Mouse (Mus musculus): Measurements from ENCODE around the gene Haus2. TPM values are rescaled to one million over a fixed set of nuclear protein-coding genes. Genes with fewer than 3 reads are reported as not detected.

The Haus2 gene
- total RNA-seq, 4 experiments from 2014 or later: 12.9 to 16.1 (median 14.1) TPM

GRCm38 (mm10) chr2:120616279-120617163, 7.3 kb downstream of the Haus2 start:
- DNase-seq (ENCODE audit: low spot score in 2 of 2): no peak

- no peak for DNase-seq (ENCODE audit: low spot score in 2 of 2)
Measured at GRCm38 (mm10) chr2:120619538-120619937, 10.4 kb downstream of the Haus2 start.

GRCm38 (mm10) chr2:120622920-120623319, 13.7 kb downstream of the Haus2 start:
- no peak for DNase-seq (ENCODE audit: low spot score in 2 of 2)

GRCm38 (mm10) chr2:120628076-120628865, 19.1 kb downstream of the Haus2 start:
- DNase-seq (ENCODE audit: low spot score in 2 of 2): no peak

GRCm38 (mm10) chr2:120628886-120629735, 19.9 kb downstream of the Haus2 start, which contains the start of gene Stard9:
TSS of gene Stard9 (plus strand) at chr2:120629121.
- DNase-seq (ENCODE audit: low spot score in 2 of 2): peak; percentile 83 to 99

GRCm38 (mm10) chr2:120630246-120630645, 21.1 kb downstream of the Haus2 start:
- no peak for DNase-seq (ENCODE audit: low spot score in 2 of 2)

- no peak for DNase-seq (ENCODE audit: low spot score in 2 of 2)
Measured at GRCm38 (mm10) chr2:120630655-120631054, 21.5 kb downstream of the Haus2 start.

GRCm38 (mm10) chr2:120631521-120631920, 22.3 kb downstream of the Haus2 start:
- DNase-seq (ENCODE audit: low spot score in 2 of 2): no peak

GRCm38 (mm10) chr2:120631957-120632356, 22.8 kb downstream of the Haus2 start:
- DNase-seq (ENCODE audit: low spot score in 2 of 2): no peak

GRCm38 (mm10) chr2:120640835-120641234, 31.7 kb downstream of the Haus2 start:
- no peak for DNase-seq (ENCODE audit: low spot score in 2 of 2)

GRCm38 (mm10) chr2:120643836-120644235, 34.7 kb downstream of the Haus2 start:
- no peak for DNase-seq (ENCODE audit: low spot score in 2 of 2)

GRCm38 (mm10) chr2:120646777-120647176, 37.6 kb downstream of the Haus2 start:
- no peak for DNase-seq (ENCODE audit: low spot score in 2 of 2)

GRCm38 (mm10) chr2:120652256-120652924, 43.2 kb downstream of the Haus2 start:
- DNase-seq (ENCODE audit: low spot score in 2 of 2): no peak

GRCm38 (mm10) chr2:120652925-120653284, 43.7 kb downstream of the Haus2 start:
- no peak for DNase-seq (ENCODE audit: low spot score in 2 of 2)

- DNase-seq (ENCODE audit: low spot score in 2 of 2): no peak
Measured at GRCm38 (mm10) chr2:120654693-120655092, 45.5 kb downstream of the Haus2 start.

GRCm38 (mm10) chr2:120655905-120656304, 46.7 kb downstream of the Haus2 start:
- no peak for DNase-seq (ENCODE audit: low spot score in 2 of 2)

GRCm38 (mm10) chr2:120656711-120657110, 47.5 kb downstream of the Haus2 start:
- DNase-seq (ENCODE audit: low spot score in 2 of 2): no peak

GRCm38 (mm10) chr2:120658486-120658885, 49.3 kb downstream of the Haus2 start:
- no peak for DNase-seq (ENCODE audit: low spot score in 2 of 2)

GRCm38 (mm10) chr2:120659318-120659717, 50.1 kb downstream of the Haus2 start:
- no peak for DNase-seq (ENCODE audit: low spot score in 2 of 2)

GRCm38 (mm10) chr2:120660486-120661078, 51.4 kb downstream of the Haus2 start:
- no peak for DNase-seq (ENCODE audit: low spot score in 2 of 2)

All from left cerebral cortex, adult 8-10 months (tissue).